Mouse (Mus musculus): ENCODE results near the gene Rhoa.

GRCm38 (mm10) chr9:108304716-108305115 lies 1.2 kb upstream of the Rhoa start:
- TF ChIP-seq EP300 (IDR thresholded peaks at IDR 0.05; ENCODE audit: low read depth) (no peak), CTCF (IDR thresholded peaks at IDR 0.05; ENCODE audit: low read depth) (no peak)

Data from heart, postnatal 0 days (tissue).